Mouse (Mus musculus) left cerebral cortex, adult 18-20 months (tissue): ENCODE measurements at regions not wholly inside any gene's neighbourhood (a gene's known extent, or its start where the extent isn't known, plus 50 kb on each side); places are given as distances from the start of the nearest gene placed in this dataset.
A peak's percentile ranks its signal among the peaks of the same experiment; 100 is the strongest.

Experiments
- DNase-seq, 2 experiments: peaks; one replicate each; pipeline ENCODE4 v3.0.0; 2021 to 2022; ENCODE audit warnings: low spot score in 2 of 2, mixed read lengths in 1 of 2

DNA sequence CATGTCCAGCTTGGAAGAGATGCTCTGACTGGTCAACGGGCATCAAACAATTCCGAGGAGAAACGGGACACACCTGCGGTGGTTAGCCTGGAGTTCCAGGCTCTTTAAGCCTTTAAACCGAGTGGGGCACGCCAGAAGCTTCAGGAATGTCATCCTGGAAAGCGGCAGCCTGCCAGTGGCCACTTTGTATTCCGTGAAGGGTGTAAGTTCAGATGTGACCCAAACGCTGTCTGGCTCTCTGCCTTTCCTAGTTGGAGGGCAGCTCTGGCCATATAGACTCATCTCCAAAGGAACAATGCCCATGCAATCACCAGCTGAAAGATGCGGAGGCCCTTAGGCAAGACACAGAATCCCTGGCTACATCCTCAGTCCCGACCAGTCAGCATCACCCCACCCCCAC is 597.8 kb upstream of the Gm10131 start:
- no peak for DNase-seq

DNA sequence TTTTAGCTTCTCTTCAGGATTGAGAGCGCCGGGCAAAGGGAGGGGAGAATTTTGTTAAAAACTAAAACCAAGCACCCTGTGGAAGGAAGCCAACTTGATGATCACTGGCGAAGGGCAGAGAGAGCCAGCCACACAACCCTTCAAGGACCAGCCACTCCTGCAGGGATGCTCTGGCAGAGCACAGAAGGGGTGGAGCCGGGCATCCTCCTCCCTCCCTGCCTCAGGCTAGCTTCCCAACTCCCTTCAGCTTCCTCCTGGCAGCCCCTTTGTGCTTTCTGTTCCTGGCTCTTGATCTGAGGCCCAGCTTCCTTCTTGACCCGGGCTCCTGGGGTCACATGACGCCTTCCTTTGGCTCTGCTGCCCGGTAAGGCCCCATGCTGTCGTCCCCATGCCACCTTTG is 591.8 kb upstream of the Gm10131 start:
- DNase-seq: no peak

DNA sequence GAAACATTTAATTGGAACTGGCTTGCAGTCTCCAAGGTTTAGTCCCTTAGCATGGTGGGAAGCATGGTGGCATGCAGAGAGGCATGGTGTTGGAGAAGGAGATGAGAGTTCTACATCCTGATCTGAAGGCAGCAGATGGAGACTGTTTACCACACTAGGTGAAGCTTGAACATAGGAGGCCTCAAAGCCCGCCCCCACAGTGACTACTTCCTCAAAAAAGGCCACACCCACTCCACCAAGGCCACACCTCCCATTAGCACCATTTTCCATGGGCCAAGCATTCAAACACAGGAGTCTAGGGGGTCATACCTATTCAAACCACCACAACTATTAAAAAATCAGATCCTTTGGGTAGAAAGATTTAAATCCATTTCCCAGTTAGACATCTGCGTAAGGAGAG is 591.3 kb upstream of the Gm10131 start:
- no peak for DNase-seq

DNA sequence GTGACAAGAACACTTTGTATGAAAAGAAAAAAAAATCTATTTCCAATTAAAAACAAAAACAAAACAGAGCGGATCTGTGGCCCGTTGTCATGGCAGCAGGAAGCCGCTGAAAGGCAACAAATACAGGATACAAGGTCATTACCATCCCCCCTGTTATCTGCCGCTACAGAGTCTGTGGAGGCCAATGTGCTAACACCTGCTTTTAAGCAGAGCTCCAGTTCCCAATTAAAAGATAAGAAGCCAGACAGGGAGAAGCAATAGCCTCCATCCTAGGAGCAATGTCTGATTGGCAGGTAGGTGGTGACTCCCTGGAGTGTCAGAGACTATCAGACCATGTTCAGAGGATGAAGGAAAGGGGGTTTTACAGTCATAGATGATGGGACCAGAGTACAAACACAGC is 587.5 kb upstream of the Gm10131 start:
- no peak for DNase-seq

DNA sequence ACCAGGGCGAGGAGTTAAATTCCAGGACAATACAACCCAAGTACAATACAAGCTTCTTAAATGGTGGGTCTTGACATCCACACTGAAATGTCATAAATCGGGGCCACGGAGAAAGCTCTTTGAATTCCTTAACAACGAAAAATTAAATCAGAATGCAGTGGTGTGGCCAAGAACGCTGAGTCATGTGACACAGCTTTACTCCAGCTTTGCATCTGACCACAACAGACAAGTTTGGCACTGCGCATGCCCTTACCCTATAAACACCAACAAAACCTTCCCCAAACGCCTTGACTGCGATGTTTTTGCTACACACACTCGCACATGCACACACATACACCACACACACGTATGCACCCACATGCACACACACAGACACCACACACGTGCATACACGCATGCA is 584.8 kb upstream of the Gm10131 start:
- no peak for DNase-seq

DNA sequence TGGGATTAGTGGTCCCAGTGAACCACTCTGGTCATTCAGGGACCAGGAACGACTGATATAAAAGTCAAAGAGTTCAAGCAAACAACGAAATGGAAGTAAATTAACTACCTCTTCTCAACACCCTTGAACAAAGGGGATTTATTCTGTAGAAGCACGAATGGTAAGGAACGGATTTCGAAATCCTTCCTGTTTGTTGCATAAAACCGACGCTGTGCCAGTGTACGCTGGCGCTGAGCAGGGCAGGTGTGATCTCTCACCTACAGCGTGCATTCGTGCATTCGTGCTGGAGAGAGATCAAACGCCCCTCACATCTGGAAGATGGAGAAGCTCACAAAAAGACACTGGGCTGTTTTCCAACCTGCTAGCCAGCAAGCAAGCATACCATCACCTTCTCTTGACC is 581.1 kb upstream of the Gm10131 start:
- DNase-seq: no peak

DNA sequence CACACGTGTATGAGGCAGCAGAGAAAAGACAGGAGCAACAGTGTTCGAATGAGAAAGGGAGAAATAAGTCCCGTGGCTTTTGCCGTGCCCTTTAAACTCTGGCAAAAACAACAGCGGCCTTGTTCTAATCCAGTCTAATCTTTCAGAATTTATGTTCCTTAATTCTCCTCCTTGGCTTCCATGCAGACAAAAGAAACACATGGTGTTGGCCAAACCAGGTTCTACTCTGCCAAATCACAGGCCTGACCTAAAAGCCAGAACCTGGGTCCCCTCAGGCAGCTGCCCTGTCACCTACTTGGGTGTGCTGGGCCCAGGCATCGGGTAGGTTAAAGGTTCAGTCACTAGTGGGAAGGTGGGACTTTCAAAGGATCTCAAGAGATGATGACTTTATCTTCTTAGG is 580.2 kb upstream of the Gm10131 start:
- DNase-seq: no peak

DNA sequence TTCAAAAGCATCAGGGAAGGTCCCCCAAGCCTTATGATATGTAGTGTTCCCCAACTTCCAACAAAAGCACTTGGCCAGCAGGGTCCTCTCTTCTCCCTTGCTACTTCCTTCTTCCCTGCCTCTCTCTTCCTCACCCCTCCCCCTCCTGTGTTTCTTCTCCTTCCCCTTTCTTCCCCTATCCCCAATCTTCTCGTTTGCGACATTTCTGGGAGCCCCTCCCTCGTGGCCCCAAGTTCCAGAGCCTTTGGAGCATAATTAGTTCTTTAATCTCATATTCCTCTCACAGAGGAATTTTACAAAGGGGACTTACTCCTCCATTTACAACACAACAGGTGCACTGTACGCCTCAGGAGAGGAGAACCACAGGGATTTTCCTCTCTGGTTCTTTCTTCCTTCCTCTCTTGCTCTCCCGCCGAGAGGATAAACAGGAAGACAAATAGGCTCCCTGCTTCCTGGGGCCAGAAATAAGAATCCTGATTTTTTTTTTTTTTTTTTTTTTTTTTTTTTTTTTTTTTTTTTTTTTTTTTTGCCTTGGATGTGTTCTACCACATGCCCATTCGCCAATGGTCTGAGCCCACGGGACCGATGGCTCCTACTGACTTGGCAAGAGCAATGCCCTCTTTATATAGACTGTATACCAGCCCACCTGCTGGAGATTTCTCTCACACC is 578.4 kb upstream of the Gm10131 start:
- DNase-seq: no peak

DNA sequence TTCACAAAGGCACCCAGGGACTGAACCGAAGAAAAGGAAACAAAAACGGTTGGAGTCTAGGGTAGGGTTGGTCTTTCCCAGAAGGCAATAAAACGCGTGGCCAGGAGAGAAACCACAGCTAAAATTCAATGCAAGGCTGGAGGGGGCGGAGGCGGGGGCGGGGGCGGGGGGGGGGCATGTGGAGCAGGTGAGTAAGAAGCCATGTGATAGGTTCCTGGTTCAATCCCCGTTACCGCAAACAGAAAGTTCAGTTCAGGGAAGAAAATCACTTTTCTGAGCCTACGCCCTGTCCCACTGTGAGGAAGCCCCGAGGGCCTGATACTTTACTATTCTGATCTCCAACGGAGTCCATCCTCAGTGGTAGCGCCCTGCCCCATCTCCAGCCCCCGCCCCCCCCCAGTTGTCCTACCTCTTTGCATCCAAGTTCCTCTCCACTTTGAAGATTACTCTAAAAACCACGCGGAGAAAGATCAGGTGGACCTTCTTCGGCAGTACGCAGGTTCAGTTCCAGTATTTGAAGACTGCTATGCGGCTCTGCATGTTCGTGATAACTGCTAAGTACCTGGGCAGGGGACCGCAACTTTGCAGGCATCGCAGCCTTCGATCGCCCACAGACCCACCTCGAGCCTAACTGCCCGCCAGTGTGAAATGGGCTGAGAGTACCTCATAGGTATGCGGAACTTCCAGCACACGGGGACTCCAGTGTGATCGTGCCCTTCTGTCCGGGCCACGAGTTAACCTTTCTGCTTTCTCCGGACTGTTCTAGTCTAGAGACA is 577.7 kb upstream of the Gm10131 start:
- DNase-seq: no peak

DNA sequence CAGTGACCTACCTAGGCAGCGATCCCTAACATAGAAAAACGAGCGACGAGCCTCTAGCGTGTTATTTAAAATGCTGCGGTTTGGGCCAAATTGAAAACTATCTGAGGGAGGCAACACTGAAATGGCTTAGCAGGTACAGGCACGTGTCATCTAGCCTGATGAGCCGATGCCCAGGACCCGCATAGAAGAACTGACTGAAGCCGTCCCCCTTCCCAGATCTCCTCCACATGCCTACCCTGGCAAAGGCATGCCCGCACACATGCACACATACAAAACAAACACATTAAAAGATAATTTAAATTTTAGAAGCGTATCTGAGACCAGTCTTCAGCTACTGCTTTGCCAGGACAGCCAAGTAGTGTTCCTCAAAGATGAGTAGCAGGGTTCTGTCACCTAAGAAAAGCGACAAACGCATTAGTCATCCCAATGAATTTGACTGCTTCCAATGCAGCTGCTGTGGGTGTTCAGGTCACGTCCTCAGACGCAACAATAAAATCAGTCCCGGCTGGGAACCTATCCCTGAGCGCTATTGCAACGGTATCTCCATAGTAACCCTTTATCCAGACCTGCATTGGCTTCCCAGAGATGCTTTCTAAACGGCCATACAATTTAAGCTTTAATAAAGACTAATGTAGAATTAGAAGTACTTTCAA is 577.0 kb upstream of the Gm10131 start:
- no peak for DNase-seq

DNA sequence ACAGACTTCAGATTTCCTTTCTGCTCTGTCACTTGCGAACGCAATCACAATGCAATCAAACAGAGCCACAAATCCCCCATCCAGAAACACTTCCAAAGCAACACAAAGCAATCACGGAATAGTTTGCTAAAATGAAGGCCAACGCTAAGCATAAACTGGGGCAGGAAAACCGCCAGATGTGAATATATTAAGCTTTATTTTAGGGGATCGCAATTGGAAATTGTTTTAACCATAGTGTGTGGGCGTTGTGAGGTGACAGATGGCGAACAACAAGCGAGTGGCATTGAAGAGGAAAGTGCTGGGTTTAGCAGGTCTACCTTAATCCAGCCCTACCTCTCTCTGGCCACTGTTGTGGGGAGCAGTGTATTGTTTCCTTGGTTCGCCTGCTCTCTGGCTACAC is 574.8 kb upstream of the Gm10131 start:
- DNase-seq: no peak

DNA sequence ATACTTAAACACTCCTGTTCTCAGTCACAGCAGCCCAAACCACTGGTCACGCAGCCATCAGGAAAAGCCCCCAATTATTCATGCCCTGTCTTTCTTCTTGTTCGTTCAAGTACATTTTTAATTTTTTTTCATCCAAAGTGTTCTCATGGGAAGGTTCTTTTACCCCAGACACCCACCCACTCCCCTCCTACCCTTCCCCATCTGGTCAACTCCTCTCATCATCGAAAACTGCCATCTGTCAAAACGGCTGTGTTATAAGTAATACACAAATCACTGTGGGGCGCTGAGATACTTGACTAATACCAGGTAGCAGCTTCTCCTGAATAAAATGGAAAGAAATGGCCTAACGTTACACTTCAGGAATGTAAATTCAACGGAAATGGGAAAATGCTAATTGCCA is 573.1 kb upstream of the Gm10131 start:
- peak; percentile 24 to 53 for DNase-seq

DNA sequence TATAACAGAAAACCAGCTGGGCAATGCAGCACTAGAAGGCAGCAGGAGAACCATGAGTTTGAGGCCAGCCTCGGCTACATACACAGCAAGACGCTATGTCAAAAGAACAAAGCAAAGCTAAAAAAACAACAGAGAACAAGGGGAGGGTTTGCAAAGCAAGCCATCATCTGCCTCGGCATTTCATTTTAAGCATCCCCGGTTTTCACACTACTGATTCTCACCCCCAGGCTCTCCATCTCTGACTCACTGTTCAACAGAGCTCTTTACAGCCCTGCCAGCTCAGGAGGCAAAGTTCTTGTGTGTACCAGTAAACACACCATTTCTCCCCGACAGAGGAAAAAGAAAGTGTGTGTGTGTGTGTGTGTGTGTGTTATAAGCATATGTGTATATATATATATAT is 571.6 kb upstream of the Gm10131 start:
- DNase-seq: peak; percentile 35 to 43

DNA sequence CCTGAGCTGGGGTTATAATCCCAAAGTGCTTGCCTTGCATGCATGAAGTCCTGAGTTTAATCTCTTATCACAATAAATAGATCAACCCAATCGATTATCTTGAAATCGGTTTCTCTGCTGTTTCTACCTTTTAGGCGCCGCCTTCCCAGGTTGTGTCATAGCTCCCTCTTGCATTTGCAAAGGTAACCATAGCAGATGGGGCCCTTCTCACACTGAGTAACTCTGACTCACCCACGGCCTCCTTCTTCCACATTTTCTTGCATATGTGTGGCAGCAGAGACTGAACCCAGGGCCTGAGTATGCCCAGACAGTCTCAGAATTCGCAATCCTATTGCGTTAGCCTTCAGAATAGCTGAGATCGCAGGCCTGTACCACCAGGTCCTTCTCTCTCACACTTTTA is 570.7 kb upstream of the Gm10131 start:
- DNase-seq: peak; percentile 50 to 60

DNA sequence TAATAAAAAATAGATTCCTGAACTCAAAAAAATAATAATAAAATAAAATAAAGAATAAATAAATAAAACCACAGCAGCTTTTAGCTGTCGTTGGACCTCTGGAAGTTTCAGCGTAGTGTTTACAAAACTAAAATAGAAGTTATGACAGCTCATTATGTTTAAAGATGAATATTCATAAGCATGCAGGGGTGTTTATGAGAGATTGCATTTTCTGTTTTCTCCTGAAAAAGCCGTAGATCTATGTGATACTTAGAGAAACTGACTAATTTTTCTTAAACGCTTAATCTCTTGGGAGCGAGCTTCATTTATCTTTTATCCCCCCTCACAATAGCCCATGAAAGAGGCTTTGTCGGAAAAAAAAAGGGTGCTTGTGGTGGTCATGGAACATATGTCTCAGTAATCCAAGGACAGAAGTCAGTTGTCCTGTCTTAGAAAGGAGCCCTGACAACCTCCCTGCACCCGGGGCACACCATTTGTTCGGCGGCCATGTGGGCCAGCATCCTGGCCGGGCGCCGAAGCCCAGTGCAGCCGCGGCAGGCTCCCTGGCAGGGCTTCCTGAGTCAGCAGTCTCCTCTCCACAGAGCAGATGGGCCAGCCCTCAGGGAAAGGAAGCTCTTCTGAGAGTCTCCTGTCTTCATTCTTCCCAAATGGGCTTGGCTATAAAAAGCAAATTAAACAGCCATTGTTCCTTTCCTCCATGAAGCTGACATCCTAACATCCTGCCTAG is 568.2 kb upstream of the Gm10131 start:
- DNase-seq: peak; percentile 68 to 79

DNA sequence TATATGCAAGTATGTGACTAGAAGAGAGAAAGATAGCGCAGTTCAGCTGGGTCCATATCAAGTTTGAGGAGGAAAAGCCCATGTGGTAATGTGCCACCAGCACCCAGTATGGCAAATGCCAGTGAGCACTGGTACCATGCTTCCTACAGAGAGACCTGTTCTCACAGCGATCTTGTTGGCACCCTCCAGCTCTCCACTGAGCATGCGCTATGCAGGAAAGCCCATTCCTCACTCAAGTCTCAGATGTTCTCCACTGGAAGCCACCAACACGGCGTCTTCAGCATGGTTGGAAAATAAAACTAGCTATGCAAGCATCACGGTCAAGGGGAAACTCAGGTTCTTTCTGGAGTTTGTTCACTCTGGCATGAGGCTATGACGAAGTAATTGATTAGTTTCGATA is 567.3 kb upstream of the Gm10131 start:
- no peak for DNase-seq

DNA sequence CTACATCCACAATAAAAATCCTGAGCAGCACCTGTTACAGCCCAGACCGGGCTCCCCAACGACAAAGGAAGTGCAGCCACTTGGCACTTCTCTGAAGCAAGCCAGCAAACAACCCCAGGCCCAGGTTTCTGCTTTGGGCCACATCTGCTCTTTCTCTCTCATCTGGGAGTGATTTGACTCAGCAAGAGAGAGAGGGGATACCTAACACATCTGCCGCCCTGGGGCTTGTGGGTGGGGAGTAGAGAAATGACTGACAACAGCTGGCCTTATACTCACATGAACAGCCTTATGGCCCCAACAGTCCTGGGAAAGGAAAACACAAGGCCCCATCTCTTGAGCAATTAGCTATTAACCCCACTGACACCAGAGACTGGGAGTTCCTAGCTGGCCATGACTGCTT is 560.2 kb upstream of the Gm10131 start:
- DNase-seq: no peak

DNA sequence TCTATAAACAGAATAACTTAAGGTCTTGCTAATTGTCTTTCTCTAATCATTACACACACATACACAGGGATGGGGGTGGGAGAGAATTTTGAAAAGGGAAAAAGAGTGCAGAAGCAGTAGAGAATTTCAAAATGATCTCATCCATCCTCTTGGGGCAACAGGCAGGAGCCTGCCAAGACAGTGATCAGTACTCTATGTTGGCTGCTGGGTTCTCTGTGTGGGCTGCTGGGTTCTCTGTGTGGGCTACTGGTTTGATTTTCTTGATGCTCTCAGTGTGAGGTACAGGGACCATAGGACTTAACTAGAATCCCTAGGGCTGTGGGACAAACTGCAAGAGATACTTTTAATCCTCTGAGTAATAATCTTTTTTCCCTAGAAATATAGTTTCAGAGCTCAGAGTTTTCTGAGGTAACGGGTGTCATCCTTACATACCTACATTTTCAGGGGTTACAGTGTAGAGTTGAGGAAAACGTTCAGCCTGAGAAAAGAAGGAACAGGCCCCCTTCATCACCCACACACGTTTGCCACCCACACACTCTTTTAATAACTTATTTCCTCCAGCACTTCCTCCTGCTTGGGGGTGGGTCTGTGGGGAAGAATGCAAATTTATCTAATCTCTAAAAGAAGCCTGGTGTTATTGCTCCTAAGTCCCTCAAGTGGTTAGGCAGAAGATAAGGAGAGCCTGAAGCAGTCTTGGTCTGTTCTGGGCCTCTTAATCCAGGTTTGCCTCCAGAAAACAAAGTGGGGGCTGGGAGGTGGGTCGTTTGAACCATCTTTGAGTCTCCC is 559.6 kb upstream of the Gm10131 start:
- DNase-seq: no peak

DNA sequence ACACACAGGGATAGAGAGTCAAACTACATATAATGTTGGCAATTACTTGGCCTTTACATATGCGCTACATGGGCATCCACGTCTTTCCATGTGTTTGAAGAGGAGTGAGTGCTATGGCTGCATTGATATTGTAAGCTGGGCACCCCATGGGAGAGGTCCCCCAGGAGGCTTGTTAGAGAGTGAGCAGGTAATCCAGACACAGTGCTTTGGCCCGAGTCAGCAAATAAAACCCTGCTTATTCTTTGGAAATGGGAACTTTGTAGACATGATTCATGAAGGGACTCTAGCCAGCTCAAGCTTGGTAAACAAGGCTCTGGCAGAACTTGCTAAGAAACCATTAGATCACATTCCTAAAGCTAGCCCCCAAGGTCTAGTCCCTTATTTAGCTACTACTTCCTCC is 557.6 kb upstream of the Gm10131 start:
- DNase-seq: no peak

DNA sequence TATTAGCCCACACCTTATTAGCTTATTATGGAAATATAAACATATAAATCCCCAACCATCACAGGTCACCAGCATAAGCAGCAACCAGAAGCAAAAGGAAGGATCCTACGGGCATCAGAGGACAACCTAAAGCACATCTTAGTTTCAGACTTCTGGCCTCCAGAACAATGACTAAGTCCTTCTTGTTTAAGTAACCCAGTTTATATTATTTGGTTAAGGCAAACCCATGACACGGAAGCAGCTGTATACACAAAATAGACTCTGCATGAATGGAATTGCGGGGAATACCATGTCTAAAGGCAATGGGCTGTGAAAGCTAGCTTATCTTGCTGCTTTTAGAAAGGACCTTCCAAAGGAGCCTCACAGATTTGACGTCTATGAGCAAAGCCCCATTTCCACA is 552.9 kb upstream of the Gm10131 start:
- DNase-seq: no peak

DNA sequence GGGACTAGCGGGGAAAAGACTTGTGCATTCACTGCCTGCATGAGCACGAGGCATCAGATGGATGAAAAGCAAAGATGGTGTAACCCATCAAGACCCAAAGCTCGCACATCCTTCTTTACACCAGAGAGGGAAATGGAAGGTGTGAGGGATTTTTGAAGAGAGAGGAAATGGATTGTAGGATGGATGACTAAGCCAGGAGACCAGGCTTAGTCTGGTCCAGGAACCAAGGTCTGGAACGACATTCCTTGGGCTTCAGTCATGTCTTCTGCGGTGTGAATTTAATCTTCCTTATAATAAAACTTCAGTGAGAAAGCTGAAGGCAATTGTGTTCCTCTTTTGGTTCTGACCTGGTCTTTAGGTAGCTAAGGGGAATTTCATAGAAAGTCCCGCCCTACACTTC is 551.0 kb upstream of the Gm10131 start:
- no peak for DNase-seq
